Mouse (Mus musculus): ENCODE measurements around the gene Tmem100. TPM values are rescaled to one million over a fixed set of nuclear protein-coding genes. Genes with fewer than 3 reads are reported as not detected.

The Tmem100 gene
- polyA plus RNA-seq, 1 experiment from 2014 or later, result 29.4 TPM

DNA sequence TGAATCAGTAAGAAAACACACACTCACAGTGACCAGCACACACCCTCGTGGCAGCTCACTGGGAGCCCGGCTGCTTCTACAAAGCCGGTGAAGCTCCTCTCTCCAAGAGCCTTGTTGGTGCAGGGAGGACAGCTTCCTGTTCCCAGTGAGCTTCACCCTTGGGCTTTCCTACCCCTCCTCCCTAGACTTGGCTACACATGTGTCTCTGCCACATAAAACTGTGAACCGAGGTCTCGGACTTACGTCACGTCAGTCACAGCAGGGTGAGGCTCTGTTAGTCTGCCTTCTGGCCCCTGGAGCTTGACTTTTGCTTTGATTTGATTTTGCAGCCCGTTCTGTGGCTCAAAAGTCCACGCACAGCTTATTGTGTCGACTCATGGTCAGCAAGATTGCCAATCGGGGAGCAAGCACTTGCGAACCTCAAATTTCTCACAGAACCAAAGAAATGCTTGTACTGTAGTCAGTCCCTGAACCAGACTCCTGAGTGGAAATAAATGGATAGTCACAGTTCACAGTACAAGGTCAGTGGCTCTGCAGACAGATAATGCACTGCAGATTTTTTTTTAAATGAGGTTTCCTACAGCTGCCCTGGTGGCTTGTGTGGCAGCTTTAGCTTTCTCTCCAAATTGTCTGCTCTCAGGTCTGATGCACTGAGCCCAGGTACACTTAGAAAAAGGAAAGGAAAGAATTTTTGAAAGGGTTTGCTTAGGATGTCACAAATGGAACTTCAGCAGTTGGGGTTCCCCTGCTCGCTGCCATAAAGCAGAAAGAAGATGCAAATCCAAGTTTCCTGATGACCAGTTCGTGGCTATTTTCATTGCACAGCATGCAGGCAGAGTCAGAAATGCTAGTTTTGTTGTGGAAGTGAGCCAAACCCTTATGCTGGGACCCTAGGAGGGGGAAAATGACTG, 4.0 kb upstream of the Tmem100 start:
- Histone ChIP-seq H3K4me2 (no peak overlapping the region), H3K4me3 (no peak overlapping the region)
- 52% methylated on average over 14 of the region's 14 CpGs for WGBS

DNA sequence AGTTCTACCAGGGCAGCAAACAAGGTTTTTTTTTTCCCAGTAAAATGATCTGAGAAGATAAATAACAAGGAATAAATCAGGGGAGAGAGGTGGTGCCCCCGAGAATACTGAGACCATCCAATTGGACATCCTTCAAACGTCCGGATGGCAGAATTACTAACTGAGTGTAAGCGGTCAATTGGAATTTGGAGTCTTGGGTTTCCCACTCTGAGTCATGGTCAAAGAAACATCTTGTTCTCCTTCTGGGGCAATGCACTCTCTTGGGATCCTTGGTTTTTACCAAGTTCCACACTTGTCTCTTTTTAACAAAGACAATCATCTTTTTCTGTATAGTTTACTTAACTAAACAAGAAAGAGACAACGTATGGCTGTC, 3.4 kb upstream of the Tmem100 start:
- 18% methylated on average over 5 of the region's 5 CpGs for WGBS
- Histone ChIP-seq H3K27me3 (peaks cover 1% of the 10 kb centered on the region; the same call in 1 of the 2 replicates), H3K9ac (0 out of 2 replicates have a peak overlapping the region, but pooled peaks have one; percentile 2), H3K4me1 (peaks cover 56% of the 10 kb centered on the region), H3K9me3 (no peaks in the 10 kb centered on the region), H3K4me2 (no peak overlapping the region), H3K4me3 (no peak overlapping the region), H3K27ac (peak overlapping the region; percentile 92), H3K36me3 (no peaks in the 10 kb centered on the region)
- no peak for ATAC-seq (ENCODE audit: insufficient number of reproducible peaks, insufficient read depth, low FRiP score, low TSS enrichment, low read depth)

More for the DNA sequence above, 4.0 kb upstream of the Tmem100 start:
- H3K27me3 ChIP-seq, result no peaks in the 10 kb centered on the region
- 0 out of 2 replicates have a peak overlapping the region, but pooled peaks have one; percentile 2 for H3K9ac ChIP-seq
- no peaks in the 10 kb centered on the region for H3K36me3 ChIP-seq
- H3K9me3 ChIP-seq, result no peaks in the 10 kb centered on the region
- peak overlapping the region; percentile 92 for H3K27ac ChIP-seq
- H3K4me1 ChIP-seq, result peaks cover 50% of the 10 kb centered on the region
- ATAC-seq (ENCODE audit: insufficient number of reproducible peaks, insufficient read depth, low FRiP score, low TSS enrichment, low read depth), result no peak

DNA sequence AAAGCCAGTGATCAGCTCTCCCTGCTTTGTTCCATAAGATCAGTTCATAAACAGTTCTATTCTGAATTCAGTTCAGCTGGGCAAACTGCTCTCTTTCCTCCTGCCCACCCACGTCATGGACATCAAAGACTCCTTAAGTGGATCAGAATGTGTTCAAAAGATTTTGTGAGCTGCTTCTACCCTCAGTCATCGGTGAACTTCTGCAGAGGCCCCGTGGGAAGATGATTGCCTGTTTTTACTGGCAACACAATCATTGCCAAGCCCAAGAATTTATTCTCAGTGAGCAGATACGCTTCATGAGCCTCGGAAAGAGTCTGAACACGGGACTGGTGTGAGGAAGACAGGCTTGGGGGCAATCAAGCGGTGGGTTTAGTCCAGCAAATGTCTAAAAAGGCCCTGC, 2.9 kb upstream of the Tmem100 start:
- no peak for ATAC-seq (ENCODE audit: insufficient number of reproducible peaks, insufficient read depth, low FRiP score, low TSS enrichment, low read depth)
- Histone ChIP-seq H3K36me3 (no peaks in the 10 kb centered on the region), H3K9me3 (no peaks in the 10 kb centered on the region), H3K9ac (no peak overlapping the region), H3K27ac (peak overlapping the region; percentile 92), H3K4me3 (no peak overlapping the region), H3K4me1 (peaks cover 60% of the 10 kb centered on the region), H3K27me3 (peaks cover 5% of the 10 kb centered on the region; the same call in 1 of the 2 replicates), H3K4me2 (no peak overlapping the region)
- 13% methylated on average over 7 of the region's 7 CpGs for WGBS

DNA sequence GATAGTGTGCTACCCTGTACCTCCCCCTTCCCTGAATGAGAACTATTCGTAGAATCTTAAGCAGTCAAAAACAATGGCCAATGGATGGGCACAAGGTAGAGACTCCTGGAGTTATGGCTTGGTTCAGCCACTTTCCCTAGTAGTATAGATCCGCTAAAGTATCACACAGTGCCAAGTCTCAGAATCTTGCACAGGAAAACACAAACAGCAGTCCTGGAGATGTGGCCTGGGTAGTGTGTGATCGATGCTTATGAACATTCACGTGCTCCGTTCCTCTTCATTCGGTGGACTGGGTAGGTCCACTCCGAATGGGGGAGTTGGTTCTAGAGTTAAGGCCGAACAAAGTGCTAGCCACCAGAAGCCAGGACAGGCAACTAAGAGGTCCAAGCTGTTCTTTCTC, 1.4 kb upstream of the Tmem100 start:
- H3K27ac ChIP-seq, result peak overlapping the region; percentile 92
- no peaks in the 10 kb centered on the region for H3K9me3 ChIP-seq
- H3K27me3 ChIP-seq, result peaks cover 5% of the 10 kb centered on the region; the same call in 1 of the 2 replicates
- ATAC-seq (ENCODE audit: insufficient number of reproducible peaks, insufficient read depth, low FRiP score, low TSS enrichment, low read depth), result no peak
- WGBS, result 72% methylated on average over 8 of the region's 8 CpGs
- H3K36me3 ChIP-seq, result no peaks in the 10 kb centered on the region
- H3K4me3 ChIP-seq, result no peak overlapping the region
- H3K4me1 ChIP-seq, result peaks cover 74% of the 10 kb centered on the region
- H3K4me2 ChIP-seq, result peak overlapping the region; percentile 69; the same call in 1 of the 2 replicates
- H3K9ac ChIP-seq, result no peak overlapping the region

DNA sequence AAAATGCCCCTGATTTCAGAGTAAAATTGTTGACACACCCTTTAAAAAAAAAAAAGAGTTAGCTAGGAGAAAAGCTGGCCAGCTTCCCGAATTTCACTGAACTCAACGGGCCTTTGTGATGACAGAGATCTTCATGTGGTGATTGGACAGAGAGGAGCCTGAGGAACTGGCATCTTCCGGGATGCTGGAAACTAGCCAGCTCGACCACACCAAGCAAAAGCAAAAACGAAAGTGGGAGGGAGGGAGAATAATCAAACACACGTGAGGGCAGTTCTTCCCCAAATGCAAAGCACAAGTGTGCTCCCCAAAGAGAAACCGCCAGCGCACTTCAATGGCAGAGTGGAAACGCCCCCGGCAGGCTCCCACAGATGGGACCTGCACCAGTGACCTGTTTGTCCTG, 794 bp upstream of the Tmem100 start:
- Histone ChIP-seq H3K9ac (peak overlapping the region; percentile 46; the same call in 1 of the 2 replicates), H3K4me2 (peak overlapping the region; percentile 69), H3K36me3 (no peaks in the 10 kb centered on the region), H3K27ac (peak overlapping the region; percentile 92), H3K4me3 (peak overlapping the region; percentile 54), H3K9me3 (no peaks in the 10 kb centered on the region), H3K27me3 (peaks cover 5% of the 10 kb centered on the region; the same call in 1 of the 2 replicates), H3K4me1 (peaks cover 74% of the 10 kb centered on the region)
- 13% methylated on average over 10 of the region's 10 CpGs for WGBS
- ATAC-seq (ENCODE audit: insufficient number of reproducible peaks, insufficient read depth, low FRiP score, low TSS enrichment, low read depth), result no peak; the same call in 1 of the 2 replicates

DNA sequence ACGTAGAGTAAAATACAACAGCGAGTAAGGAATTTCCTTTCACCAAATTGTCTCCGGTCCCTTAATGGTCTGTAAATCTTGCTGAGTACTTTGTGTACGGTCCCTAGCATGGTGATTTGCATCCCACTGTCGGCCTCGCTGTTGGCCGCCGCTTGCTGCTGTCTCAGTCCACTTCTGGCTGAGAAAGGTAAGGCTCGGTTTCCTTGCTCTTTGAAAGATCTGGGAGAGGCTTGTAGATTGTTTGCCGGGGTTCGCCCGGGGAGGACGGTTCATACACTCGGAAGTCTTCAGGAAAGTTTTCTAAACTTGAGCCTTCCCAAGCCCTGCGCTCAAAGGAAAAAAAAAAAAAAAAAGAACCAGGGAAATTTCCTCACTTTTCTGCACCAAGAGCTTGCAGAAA, 409 bp downstream of the Tmem100 start:
- no peak for ATAC-seq (ENCODE audit: insufficient number of reproducible peaks, insufficient read depth, low FRiP score, low TSS enrichment, low read depth)
- WGBS, result under 1% methylated on average over 15 of the region's 15 CpGs
- Histone ChIP-seq H3K4me1 (peaks cover 74% of the 10 kb centered on the region), H3K9ac (peak overlapping the region; percentile 76), H3K4me3 (peak overlapping the region; percentile 54), H3K4me2 (peak overlapping the region; percentile 69), H3K27me3 (peaks cover 5% of the 10 kb centered on the region; the same call in 1 of the 2 replicates), H3K27ac (peak overlapping the region; percentile 60), H3K36me3 (peaks cover 9% of the 10 kb centered on the region), H3K9me3 (no peaks in the 10 kb centered on the region)

DNA sequence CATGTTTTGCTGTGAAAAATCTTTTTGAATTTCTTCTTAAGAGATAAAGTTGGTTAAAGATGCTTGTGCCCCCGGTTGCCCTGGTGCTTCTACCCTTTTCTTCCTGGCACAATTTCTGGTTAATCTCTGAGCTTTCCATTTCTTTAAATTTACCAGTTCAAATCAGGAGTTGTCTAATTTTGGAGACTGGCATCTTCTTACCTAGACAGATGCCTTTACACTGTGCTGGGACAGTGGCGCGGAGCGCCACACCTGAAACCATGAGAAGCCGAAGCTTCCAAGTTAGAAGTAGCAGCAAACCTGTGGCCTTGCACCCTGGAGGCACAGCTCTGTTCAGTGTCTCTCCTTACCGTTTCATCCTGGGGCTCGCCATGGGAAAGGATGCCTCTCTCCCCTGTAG, 928 bp downstream of the Tmem100 start:
- 10% methylated on average over 7 of the region's 7 CpGs for WGBS
- peaks cover 69% of the 10 kb centered on the region for H3K4me1 ChIP-seq

DNA sequence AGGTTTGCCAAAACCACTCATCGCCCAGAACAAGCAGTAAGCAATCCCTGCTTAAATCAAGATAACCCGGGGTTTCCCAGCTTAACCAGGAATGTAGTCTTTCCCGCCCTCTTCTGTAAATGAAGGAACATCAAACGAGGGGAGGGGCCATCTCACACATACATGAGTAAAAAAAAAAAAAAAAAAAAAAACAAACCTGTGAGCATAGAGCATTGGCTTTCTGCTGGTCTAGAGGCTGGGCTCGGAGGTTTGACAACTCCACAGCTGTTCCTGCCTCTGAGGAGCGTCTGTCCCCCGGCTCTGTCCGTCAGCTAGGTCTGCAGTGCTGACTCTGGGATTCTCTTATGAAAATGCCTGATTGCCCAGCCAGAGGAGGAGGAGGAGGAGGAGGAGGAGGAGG, 2.7 kb downstream of the Tmem100 start:
- 12% methylated on average over 8 of the region's 8 CpGs for WGBS
- peaks cover 5% of the 10 kb centered on the region; the same call in 1 of the 2 replicates for H3K27me3 ChIP-seq
- H3K9me3 ChIP-seq, result peaks cover 3% of the 10 kb centered on the region; the same call in 1 of the 2 replicates
- peaks cover 53% of the 10 kb centered on the region for H3K4me1 ChIP-seq
- peak overlapping the region; percentile 69 for H3K4me2 ChIP-seq
- H3K36me3 ChIP-seq, result peaks cover 18% of the 10 kb centered on the region
- no peak overlapping the region for H3K27ac ChIP-seq
- no peak for ATAC-seq (ENCODE audit: insufficient number of reproducible peaks, insufficient read depth, low FRiP score, low TSS enrichment, low read depth)
- peak overlapping the region; percentile 54 for H3K4me3 ChIP-seq
- peak overlapping the region; percentile 47 for H3K9ac ChIP-seq

More for the DNA sequence above, 928 bp downstream of the Tmem100 start:
- Histone ChIP-seq H3K9ac (peak overlapping the region; percentile 76), H3K9me3 (no peaks in the 10 kb centered on the region), H3K4me2 (peak overlapping the region; percentile 69), H3K36me3 (peaks cover 14% of the 10 kb centered on the region), H3K27me3 (peaks cover 5% of the 10 kb centered on the region; the same call in 1 of the 2 replicates), H3K27ac (peak overlapping the region; percentile 60), H3K4me3 (peak overlapping the region; percentile 54)
- ATAC-seq (ENCODE audit: insufficient number of reproducible peaks, insufficient read depth, low FRiP score, low TSS enrichment, low read depth), result no peak

DNA sequence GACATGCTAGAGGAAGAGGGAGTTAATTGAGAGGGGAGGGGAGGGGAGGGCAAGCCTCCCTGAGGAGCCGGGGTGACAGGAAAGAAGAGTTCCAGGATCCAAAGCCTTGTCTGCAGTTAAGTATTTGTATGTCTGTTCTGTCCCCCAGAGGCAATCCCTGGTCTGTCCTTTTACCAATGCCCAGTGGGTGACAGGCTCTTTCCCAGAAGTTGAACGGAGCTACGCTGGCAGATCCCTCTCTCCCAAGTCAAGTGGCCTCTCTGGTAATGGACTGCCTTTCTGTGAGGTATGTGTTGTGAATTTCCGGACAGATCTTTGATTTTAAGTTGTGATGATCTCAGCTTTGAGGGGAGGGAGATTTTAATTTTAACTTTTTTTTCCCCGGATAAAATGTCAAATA, 3.3 kb downstream of the Tmem100 start:
- Histone ChIP-seq H3K4me3 (peak overlapping the region; percentile 54), H3K27me3 (peaks cover 5% of the 10 kb centered on the region; the same call in 1 of the 2 replicates), H3K9me3 (peaks cover 3% of the 10 kb centered on the region; the same call in 1 of the 2 replicates), H3K4me2 (peak overlapping the region; percentile 69), H3K4me1 (peaks cover 46% of the 10 kb centered on the region), H3K9ac (peak overlapping the region; percentile 47), H3K36me3 (peaks cover 18% of the 10 kb centered on the region), H3K27ac (no peak overlapping the region)
- 26% methylated on average over 5 of the region's 5 CpGs for WGBS
- no peak for ATAC-seq (ENCODE audit: insufficient number of reproducible peaks, insufficient read depth, low FRiP score, low TSS enrichment, low read depth)

DNA sequence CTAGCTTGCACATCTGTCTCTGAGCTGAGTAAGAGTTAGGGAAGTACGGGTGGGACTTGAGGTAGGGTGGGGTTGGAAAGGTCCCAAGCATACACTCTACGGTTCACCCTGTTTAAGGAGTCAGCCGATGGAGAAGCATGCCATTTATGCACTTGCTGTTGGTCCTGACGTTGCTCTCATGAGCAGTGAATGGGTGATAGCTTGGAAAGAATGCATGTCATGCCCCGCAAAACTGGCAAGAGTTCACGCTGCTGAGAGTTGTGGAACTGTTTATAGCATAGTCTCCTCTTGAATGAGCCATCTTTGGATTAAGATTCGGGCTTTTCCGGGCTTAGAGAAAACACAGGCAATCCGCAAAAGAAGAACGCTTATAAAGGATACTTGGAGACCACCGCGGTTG, 4.5 kb downstream of the Tmem100 start:
- H3K4me3 ChIP-seq, result no peak overlapping the region
- peaks cover 3% of the 10 kb centered on the region; the same call in 1 of the 2 replicates for H3K9me3 ChIP-seq
- WGBS, result 87% methylated on average over 12 of the region's 12 CpGs
- ATAC-seq (ENCODE audit: insufficient number of reproducible peaks, insufficient read depth, low FRiP score, low TSS enrichment, low read depth), result no peak
- H3K4me2 ChIP-seq, result no peak overlapping the region
- peaks cover 5% of the 10 kb centered on the region; the same call in 1 of the 2 replicates for H3K27me3 ChIP-seq
- no peak overlapping the region for H3K27ac ChIP-seq
- peaks cover 18% of the 10 kb centered on the region for H3K36me3 ChIP-seq
- peaks cover 34% of the 10 kb centered on the region for H3K4me1 ChIP-seq
- no peak overlapping the region for H3K9ac ChIP-seq

DNA sequence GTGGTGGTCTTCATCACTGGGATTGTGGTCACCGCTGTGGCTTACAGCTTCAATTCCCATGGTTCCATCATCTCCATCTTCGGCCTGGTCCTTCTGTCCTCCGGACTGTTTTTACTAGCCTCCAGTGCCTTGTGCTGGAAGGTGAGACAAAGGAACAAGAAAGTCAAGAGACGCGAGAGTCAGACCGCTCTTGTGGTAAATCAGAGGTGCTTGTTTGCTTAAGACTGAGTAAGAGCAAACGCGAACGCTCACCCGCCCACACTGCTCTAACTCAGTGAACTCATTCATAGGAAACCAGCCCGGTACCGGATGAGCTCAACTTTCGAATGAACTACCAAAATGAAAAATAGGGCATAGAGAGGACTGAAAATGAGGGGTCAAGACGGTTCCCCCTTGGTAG, 5.4 kb downstream of the Tmem100 start:
- Histone ChIP-seq H3K4me3 (no peak overlapping the region), H3K36me3 (peaks cover 18% of the 10 kb centered on the region), H3K4me2 (no peak overlapping the region), H3K27ac (no peak overlapping the region), H3K4me1 (peaks cover 29% of the 10 kb centered on the region), H3K9me3 (peaks cover 3% of the 10 kb centered on the region; the same call in 1 of the 2 replicates), H3K27me3 (peaks cover 5% of the 10 kb centered on the region; the same call in 1 of the 2 replicates), H3K9ac (no peak overlapping the region)
- 89% methylated on average over 14 of the region's 14 CpGs for WGBS
- no peak for ATAC-seq (ENCODE audit: insufficient number of reproducible peaks, insufficient read depth, low FRiP score, low TSS enrichment, low read depth)

Data from embryonic facial prominence, embryonic 13.5 days (tissue).